Mouse (Mus musculus): ENCODE results near the gene Cdc25a. TPM values are rescaled to one million over a fixed set of nuclear protein-coding genes. Genes with fewer than 3 reads are reported as not detected.

Gene Cdc25a
- polyA plus RNA-seq (2011; ENCODE audit: insufficient read depth, insufficient read length, low replicate concordance, missing spikeins), result 18.7 and 28.3 TPM in 2 replicates

- WGBS, result 6% methylated on average over 33 of the region's 33 CpGs
- TF ChIP-seq POLR2A (IDR thresholded peaks at IDR 0.05; ENCODE audit: borderline replicate concordance, control insufficient read depth, low read depth, low read length) (peak; percentile 59; the same call in 1 of the 2 replicates), CTCF (IDR thresholded peaks at IDR 0.05; ENCODE audit: control insufficient read depth, insufficient read depth, low read length) (peak; percentile 55)
- Histone ChIP-seq H3K4me3 (replicated peaks; ENCODE audit: control insufficient read depth, low read depth, low read length) (peak within 1 kb of the TSS; percentile 98), H3K4me1 (ENCODE audit: control insufficient read depth, insufficient read depth, low read length) (peaks cover 3% of the 10 kb centered on the region), H3K27ac (ENCODE audit: control insufficient read depth, insufficient read depth, low read depth, low read length, poor library complexity) (peak within 1 kb of the TSS; percentile 64)
These were observed at the start of gene Cdc25a for GRCm38 (mm10) chr9:109874797-109875691. Gene Cdc25a, plus strand, starts transcription at chr9:109875579.

- 36% methylated on average over 4 of the region's 4 CpGs for WGBS
- H3K4me1 ChIP-seq (ENCODE audit: control insufficient read depth, insufficient read depth, low read length), result no peaks in the 10 kb centered on the region
- TF ChIP-seq CTCF (IDR thresholded peaks at IDR 0.05; ENCODE audit: control insufficient read depth, insufficient read depth, low read length) (no peak), POLR2A (IDR thresholded peaks at IDR 0.05; ENCODE audit: borderline replicate concordance, control insufficient read depth, low read depth, low read length) (no peak)
- H3K27ac ChIP-seq (ENCODE audit: control insufficient read depth, insufficient read depth, low read depth, low read length, poor library complexity), result no peak overlapping the region
- no peak overlapping the region for H3K4me3 ChIP-seq (replicated peaks; ENCODE audit: control insufficient read depth, low read depth, low read length)
These were observed 49.6 kb upstream of the Cdc25a start for GRCm38 (mm10) chr9:109825739-109826138.

DNA sequence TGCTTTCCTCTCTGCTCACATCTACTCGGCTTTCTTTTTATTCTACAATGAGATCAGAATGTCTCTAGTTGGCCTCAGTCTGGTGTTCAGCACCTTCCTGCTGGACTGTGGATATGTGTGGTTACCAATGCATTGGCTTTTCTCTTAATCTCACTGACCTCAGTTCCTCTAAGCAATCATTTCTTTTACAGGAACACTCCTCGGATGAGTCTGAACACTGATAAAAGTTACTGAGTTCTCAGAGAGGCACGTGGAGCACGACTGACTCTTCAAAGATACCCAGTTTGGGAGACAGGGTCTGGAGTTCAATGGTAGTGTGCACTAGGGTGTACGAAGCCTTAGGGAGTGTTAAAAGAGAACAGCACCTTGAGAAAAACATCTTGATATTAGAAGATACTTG is 49.2 kb upstream of the Cdc25a start:
- no peak overlapping the region for H3K4me3 ChIP-seq (replicated peaks; ENCODE audit: control insufficient read depth, low read depth, low read length)
- H3K27ac ChIP-seq (ENCODE audit: control insufficient read depth, insufficient read depth, low read depth, low read length, poor library complexity), result no peak overlapping the region
- no peaks in the 10 kb centered on the region for H3K4me1 ChIP-seq (ENCODE audit: control insufficient read depth, insufficient read depth, low read length)
- TF ChIP-seq CTCF (IDR thresholded peaks at IDR 0.05; ENCODE audit: control insufficient read depth, insufficient read depth, low read length) (no peak), POLR2A (IDR thresholded peaks at IDR 0.05; ENCODE audit: borderline replicate concordance, control insufficient read depth, low read depth, low read length) (no peak)
- WGBS, result 39% methylated on average over 5 of the region's 5 CpGs

- peak within 1 kb of the TSS; percentile 89 for H3K4me3 ChIP-seq (replicated peaks; ENCODE audit: control insufficient read depth, low read depth, low read length)
- under 1% methylated on average over 32 of the region's 32 CpGs for WGBS
- peak within 1 kb of the TSS; percentile 40; the same call in 1 of the 2 replicates for H3K27ac ChIP-seq (ENCODE audit: control insufficient read depth, insufficient read depth, low read depth, low read length, poor library complexity)
- H3K4me1 ChIP-seq (ENCODE audit: control insufficient read depth, insufficient read depth, low read length), result peaks cover 2% of the 10 kb centered on the region; the same call in 1 of the 2 replicates
- TF ChIP-seq CTCF (IDR thresholded peaks at IDR 0.05; ENCODE audit: control insufficient read depth, insufficient read depth, low read length), result peak; percentile 65
- TF ChIP-seq POLR2A (IDR thresholded peaks at IDR 0.05; ENCODE audit: borderline replicate concordance, control insufficient read depth, low read depth, low read length), result peak; percentile 27; the same call in 1 of the 2 replicates
These were observed 42.8 kb upstream of the Cdc25a start, which contains the start of gene Nme6 for GRCm38 (mm10) chr9:109832391-109833087. Gene Nme6, plus strand, starts transcription at chr9:109832749.

GRCm38 (mm10) chr9:109833088-109833412 is 42.3 kb upstream of the Cdc25a start:
- no peak overlapping the region for H3K27ac ChIP-seq (ENCODE audit: control insufficient read depth, insufficient read depth, low read depth, low read length, poor library complexity)
- peak overlapping the region; percentile 89 for H3K4me3 ChIP-seq (replicated peaks; ENCODE audit: control insufficient read depth, low read depth, low read length)
- 4% methylated on average over 6 of the region's 6 CpGs for WGBS
- no peak for TF ChIP-seq CTCF (IDR thresholded peaks at IDR 0.05; ENCODE audit: control insufficient read depth, insufficient read depth, low read length)
- no peak for TF ChIP-seq POLR2A (IDR thresholded peaks at IDR 0.05; ENCODE audit: borderline replicate concordance, control insufficient read depth, low read depth, low read length)
- peaks cover 2% of the 10 kb centered on the region; the same call in 1 of the 2 replicates for H3K4me1 ChIP-seq (ENCODE audit: control insufficient read depth, insufficient read depth, low read length)

GRCm38 (mm10) chr9:109849312-109849758 is 26.0 kb upstream of the Cdc25a start, which contains the start of gene Camp:
Gene Camp, minus strand, starts transcription at chr9:109849617.
- Histone ChIP-seq H3K4me1 (ENCODE audit: control insufficient read depth, insufficient read depth, low read length) (peaks cover 2% of the 10 kb centered on the region; the same call in 1 of the 2 replicates), H3K4me3 (replicated peaks; ENCODE audit: control insufficient read depth, low read depth, low read length) (peak within 1 kb of the TSS; percentile 63), H3K27ac (ENCODE audit: control insufficient read depth, insufficient read depth, low read depth, low read length, poor library complexity) (peak within 1 kb of the TSS; percentile 78)
- TF ChIP-seq CTCF (IDR thresholded peaks at IDR 0.05; ENCODE audit: control insufficient read depth, insufficient read depth, low read length), result no peak
- peak; percentile 78; the same call in 1 of the 2 replicates for TF ChIP-seq POLR2A (IDR thresholded peaks at IDR 0.05; ENCODE audit: borderline replicate concordance, control insufficient read depth, low read depth, low read length)
- 43% methylated on average over 6 of the region's 6 CpGs for WGBS

DNA sequence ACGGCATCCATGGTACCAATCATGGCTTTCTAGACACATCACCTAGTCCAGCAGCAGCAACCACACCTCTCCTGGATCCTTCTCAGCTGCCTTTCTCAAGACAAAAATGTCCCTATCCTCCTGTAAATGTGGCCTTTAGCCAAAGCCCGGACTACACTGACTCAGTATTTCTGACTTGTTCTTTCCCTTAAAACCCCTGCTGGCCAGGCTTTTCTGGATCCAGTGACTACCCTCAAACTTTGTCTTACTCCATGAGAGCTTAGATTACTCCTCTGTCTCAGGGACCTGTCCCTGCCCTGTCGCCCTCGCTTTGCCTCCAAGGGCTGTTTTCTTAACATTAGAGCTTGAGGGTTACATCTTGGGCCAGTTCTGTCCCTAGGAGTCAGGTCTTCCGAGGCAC is 25.3 kb upstream of the Cdc25a start:
- no peak overlapping the region for H3K4me3 ChIP-seq (replicated peaks; ENCODE audit: control insufficient read depth, low read depth, low read length)
- peaks cover 3% of the 10 kb centered on the region; the same call in 1 of the 2 replicates for H3K4me1 ChIP-seq (ENCODE audit: control insufficient read depth, insufficient read depth, low read length)
- peak overlapping the region; percentile 65; the same call in 1 of the 2 replicates for H3K27ac ChIP-seq (ENCODE audit: control insufficient read depth, insufficient read depth, low read depth, low read length, poor library complexity)
- WGBS, result 76% methylated on average over 5 of the region's 5 CpGs
- no peak for TF ChIP-seq POLR2A (IDR thresholded peaks at IDR 0.05; ENCODE audit: borderline replicate concordance, control insufficient read depth, low read depth, low read length)
- no peak for TF ChIP-seq CTCF (IDR thresholded peaks at IDR 0.05; ENCODE audit: control insufficient read depth, insufficient read depth, low read length)

- H3K27ac ChIP-seq (ENCODE audit: control insufficient read depth, insufficient read depth, low read depth, low read length, poor library complexity), result peak overlapping the region; percentile 72
- TF ChIP-seq POLR2A (IDR thresholded peaks at IDR 0.05; ENCODE audit: borderline replicate concordance, control insufficient read depth, low read depth, low read length), result no peak
- peaks cover 5% of the 10 kb centered on the region for H3K4me1 ChIP-seq (ENCODE audit: control insufficient read depth, insufficient read depth, low read length)
- H3K4me3 ChIP-seq (replicated peaks; ENCODE audit: control insufficient read depth, low read depth, low read length), result no peak overlapping the region
- 42% methylated on average over 2 of the region's 2 CpGs for WGBS
These were observed 21.0 kb upstream of the Cdc25a start for GRCm38 (mm10) chr9:109854341-109854740.
